Mouse (Mus musculus): ENCODE data around the gene BC030499.

BC030499 gene

DNA sequence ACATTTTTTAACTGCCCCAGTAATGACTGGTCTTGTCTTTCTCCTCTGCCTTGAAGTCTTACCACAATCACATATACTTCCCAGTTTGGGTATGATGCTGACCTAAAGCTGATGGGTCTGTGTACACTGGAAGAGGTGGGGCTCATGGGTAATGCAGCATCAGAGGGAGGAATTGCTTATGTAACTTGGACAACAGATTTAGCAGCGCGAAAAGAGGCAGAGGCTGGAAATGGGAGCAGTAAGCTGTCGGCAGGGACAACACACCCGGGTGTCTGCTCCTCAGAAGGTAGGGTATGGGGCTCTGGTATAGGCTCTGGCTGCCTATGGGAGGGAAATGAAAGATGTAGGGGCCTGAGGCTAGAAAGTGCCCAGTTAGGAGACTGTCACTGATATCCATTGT lies at the start of gene BC030499:
Gene BC030499 (plus strand): TSS at position 188 of the 400 bp plus-strand sequence.
- no peak for DNase-seq (ENCODE audit: low read depth, low spot score)

DNA sequence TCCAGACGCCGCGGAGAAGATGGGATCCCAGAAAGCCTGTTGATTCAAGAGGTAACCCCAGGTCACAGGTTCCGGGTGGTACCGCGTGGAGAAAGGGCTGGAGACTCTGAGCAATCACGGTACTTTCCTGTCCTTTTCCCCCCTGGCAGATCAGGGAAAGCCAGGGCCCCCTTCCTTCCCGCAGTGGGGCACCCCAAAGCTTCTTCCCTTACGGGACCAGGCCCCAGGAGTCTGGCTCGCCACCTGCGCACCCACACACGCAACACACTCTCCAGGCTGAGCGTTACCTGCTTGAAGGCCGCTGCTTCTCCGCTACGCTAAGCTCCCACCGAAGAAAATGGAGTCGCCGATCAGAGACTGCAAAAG lies 45.4 kb upstream of the BC030499 start:
- no peak for DNase-seq (ENCODE audit: low read depth, low spot score)

DNA sequence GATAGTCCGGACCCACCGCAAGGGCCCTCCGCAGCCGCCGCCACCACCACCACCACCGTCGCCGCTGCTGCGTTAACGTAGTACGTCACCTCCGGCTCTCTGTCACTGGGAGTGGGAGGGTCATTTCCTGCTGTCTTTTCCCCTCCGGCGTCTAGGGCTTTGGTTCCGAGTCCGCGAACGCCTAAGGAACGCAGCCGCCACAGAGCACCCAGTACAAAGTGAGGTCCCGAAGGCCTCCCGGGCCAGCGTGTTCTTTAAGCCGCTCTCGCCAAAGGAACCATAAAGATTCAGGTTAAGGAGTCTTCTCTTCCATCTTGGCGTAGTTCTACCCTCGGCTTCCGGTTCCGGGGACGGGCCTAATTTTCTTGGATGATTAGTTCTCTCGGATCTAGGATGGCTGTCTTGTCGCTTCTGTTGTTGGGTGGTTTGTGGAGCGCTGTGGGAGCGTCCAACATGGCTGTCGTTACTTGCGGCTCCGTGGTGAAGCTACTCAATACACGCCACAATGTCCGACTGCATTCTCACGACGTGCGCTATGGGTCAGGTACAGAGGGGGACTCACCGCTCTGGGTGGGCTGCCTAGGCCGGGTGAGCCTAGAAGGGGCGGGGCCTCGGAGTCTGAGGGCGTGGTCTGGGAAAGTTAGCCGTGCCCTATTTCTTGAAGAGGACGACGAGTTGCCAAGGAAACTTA lies 44.9 kb upstream of the BC030499 start, which contains the start of the genes Sdf2 and Supt6:
Gene Sdf2 (plus strand): TSS at position 120 of the 691 bp plus-strand sequence.
Gene Supt6 (minus strand): TSS at position 361 of the 691 bp plus-strand sequence.
- peak; percentile 91 for DNase-seq (ENCODE audit: low read depth, low spot score)

DNA sequence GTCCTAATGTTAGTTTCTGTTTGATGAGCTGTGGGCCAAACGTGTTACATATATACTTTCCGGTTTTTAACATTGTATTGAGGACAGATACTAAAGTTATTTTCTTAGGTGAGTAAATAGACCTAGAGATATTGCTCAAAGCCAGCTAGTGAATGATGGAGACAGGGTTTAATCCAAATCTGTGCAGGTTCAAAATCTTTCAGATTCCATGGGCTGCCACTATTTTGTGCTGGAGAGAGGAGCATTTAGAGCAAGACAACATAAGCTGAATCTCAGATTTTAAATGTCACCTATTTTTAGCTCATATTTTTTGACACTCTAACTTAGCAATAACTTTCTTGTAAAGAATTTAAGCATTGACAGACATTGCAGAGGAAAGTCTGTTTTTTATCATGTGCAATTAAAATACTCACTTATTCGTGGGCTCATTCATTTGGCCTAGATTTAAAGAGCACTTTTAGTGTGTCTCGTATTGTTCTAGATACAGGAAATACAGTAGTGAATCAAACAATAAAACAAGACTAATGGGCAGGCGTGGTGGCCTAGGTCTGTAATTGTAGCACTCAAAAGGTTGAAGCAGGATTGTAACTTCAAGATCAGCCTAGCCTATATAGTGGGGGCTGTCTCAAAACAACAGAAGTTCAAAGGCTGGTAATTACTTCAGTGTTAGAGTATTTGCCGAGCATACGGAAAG lies 44.2 kb upstream of the BC030499 start:
- peak; percentile 31 for DNase-seq (ENCODE audit: low read depth, low spot score)

DNA sequence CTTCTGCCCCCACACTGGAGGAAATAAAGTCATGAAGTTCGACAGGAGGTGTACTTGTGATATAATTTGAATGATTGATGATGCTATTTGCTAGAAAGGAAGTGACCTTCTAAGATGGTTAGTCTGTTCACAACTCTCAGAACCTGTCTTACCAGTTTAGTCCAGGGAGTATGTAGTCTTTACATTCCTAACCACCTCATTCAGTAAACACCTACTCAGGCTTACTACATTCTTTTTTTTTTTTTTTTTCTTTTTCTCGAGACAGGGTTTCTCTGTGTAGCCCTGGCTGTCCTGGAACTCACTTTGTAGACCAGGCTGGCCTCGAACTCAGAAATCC lies 43.7 kb upstream of the BC030499 start:
- no peak for DNase-seq (ENCODE audit: low read depth, low spot score)

DNA sequence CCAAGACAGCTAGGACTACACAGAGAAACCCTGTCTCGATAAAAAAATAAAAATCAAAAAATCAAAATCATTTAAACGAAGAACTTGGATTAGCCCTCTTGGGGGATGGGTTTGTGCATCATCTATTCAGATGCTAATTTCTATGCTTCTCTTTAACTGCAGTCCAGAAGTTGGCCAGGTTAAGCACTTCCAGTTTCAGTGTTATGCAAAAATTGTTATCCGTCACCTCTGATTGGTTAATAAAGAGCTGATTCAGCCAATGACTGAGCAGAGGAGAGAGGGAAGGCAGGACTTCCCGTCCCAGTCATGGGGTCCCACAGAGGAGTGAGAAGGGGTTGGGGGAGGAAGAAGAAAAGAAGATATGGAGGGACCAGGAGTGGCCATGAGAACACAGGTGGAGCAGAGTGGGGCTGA lies 42.9 kb upstream of the BC030499 start:
- no peak for DNase-seq (ENCODE audit: low read depth, low spot score)

DNA sequence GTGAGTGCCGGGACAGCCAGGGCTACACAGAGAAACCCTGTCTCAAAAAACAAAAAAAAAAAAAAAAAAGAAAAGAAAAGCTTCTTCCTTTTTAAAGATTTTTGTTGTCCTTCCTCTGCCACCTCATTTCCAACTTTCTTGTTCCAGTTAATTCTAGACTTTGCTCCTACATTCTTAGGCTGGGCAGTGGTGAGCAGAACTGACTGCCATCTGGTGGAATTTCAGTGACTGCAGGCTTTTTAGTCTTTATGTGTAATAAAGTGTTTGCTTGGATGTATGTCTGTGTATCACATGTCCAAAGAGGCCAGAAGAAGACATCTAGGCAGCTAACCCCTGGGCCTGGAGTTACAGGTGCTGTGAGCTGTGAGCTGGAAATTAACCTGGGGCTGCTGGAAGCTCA lies 34.0 kb upstream of the BC030499 start:
- DNase-seq (ENCODE audit: low read depth, low spot score), result no peak

DNA sequence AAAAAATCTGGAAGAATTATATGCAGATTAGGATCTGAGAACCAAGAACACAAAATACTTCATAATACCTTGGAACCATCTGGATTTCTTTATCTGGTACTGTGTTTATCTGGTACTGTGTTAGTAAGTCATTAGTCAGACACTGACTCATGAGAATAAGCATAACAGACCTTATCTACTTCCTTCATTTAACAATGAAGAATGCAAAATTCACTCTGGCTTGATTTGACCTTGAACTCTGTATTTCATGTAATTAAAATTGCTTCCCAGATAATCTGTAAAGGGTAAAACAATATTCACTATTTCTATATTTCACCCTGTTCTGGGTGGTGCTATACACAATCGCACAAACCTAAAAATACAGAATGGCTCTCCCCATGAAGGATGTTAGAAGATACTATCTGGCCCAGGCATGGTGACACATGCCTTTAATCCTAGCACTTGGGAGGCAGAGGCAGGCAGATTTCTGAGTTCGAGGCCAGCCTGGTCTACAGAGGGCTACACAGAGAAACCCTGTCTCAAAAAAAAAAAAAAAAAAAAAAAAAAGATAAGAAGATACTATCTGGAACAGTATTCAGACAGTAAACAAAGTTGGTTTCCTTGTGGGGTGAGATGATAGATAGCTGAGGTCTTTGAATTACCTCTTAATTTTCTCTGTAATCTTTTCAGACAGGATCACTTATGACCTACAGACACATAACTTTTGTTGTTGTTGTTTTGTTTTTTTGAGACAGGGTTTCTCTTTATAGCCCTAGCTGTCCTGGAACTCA lies 30.0 kb upstream of the BC030499 start:
- DNase-seq (ENCODE audit: low read depth, low spot score), result peak; percentile 11

DNA sequence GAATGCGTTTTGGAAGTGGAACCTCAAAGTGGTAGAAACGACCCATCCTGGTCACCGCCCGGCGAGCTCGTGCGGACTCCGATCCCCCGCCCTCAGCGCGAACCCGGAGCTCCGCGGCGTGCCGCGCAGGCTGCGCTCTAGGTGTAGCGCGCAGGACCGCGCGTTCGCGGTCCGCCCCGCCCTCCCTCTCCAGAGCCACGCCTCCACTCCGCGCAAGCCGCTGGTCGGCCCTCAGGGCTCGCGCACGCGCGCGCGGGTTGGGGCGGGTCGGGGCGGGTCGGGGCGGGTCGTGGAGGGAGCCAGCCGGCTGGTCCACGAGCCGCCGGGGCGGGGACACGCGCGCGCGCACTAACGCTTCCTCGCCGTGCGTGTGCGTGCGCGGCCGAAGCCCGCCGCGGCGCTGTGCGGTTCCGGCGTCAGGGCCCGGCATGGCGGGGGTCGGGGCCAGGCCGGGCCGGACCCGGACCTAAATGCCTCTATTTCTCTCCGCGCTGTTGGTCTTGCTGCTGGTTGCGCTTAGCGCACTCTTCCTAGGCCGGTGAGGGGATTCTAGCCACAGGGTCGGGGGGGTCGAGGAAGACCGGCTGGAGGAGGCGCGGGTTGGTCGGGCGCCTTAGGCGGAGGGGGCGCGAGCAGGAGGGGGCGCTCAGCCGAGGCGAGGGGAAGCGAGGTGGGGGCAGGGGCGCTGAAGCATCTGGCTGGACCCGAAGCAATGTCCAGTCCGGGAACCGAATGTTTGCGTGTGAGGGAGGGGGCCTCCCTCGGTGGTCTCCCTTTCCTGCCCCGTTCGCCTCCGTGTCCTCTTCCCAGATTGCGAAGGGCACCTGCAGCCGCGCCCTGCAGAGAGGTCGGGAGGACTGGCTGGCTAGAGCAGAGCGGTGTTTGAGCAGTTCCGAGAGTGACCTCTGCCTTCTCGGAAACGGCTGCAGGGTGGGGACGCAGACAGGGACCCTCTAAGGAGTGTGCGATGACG lies 29.0 kb upstream of the BC030499 start, which contains the start of gene 2610507B11Rik:
Gene 2610507B11Rik (plus strand): TSS at position 373 of the 973 bp plus-strand sequence.
- DNase-seq (ENCODE audit: low read depth, low spot score), result peak; percentile 98

DNA sequence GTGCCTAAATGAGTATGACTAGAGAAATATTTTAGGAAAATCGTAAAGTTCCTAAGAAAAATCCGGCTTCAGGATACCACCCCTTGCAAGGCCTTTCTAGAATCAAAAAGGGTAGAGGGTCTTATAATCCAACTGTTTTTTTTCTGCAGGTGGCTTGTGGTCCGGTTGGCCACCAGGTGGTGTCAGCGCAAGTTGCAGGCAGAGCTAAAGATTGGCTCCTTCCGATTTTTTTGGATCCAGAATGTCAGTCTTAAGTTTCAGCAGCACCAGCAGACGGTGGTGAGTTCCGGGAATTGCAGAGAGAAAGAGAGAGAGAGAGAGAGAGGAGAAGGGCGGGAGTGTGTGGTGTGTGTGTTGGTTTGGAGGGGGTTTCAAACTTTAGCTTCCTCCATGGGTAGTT lies 28.1 kb upstream of the BC030499 start:
- peak; percentile 74 for DNase-seq (ENCODE audit: low read depth, low spot score)

DNA sequence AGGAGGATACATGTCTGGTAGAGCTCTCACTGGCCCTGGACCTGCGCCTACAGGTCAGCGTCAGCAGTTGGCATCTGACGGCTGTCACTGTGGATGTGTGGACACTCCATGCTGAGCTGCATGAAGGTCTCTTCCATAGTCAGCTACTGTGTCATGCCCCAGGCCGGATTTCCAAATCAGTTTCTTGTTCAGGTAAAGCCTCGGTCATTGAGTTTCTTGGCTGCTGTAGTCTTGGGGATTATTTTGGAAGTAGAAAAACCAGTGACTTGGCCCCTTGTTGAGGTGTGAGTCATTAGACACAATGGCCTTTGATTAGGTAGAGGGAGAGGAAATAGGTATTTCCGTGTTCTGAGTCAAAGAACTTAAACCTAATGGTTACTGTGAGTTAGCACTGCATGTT lies 25.1 kb upstream of the BC030499 start:
- no peak for DNase-seq (ENCODE audit: low read depth, low spot score)

DNA sequence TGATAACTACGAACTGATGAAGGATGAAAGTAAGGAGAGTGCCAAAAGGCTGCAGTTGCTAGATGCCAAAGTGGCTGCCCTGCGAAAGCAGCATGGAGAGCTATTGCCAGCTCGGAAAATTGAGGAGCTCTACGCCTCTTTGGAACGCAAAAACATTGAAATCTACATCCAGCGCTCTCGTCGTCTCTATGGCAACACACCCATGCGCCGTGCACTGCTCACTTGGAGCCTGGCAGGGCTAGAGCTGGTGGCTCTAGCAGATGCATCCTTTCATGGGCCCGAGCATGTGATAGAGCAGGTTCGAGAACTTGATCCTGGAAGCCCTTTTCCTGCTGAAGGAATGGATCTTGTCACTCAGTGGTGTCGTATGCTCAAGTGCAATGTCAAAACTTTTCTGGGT lies 18.7 kb upstream of the BC030499 start:
- DNase-seq (ENCODE audit: low read depth, low spot score), result no peak

DNA sequence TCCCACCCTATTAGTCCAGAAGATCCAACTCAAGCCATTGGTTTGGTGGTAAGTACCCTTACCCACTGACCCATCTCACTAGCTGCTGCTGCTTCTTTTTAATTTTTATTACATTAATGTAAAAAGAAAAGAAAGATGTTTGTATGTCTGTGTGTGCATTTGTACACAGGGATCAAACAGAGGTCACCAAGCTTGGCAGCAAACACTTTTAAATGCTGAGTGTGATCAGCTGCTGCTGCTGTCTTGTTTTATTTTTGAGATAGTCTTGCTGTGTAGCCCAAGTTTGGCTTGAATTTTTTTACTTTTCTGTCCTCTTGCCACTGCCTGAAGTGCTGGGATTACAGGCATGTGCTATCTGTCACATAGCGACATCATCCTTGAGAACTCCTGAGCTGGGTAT lies 15.0 kb upstream of the BC030499 start:
- DNase-seq (ENCODE audit: low read depth, low spot score), result no peak

DNA sequence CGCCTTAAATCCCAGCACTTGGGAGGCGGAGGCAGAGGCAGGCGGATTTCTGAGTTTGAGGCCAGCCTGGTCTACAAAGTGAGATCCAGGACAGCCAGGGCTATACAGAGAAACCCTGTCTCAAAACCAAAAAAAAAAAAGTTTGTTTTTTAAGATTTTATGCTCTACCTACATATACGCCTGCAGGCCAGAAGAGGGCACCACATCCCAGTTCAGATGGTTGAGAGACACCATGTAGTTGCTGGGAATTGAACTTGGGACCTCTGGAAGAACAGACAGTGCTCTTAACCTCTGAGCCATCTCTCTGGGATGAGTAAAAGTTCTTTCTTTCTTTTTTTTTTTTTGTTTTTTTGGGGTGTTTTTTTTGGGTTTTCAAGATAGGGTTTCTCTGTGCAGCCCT lies 14.5 kb upstream of the BC030499 start:
- DNase-seq (ENCODE audit: low read depth, low spot score), result peak; percentile 52

DNA sequence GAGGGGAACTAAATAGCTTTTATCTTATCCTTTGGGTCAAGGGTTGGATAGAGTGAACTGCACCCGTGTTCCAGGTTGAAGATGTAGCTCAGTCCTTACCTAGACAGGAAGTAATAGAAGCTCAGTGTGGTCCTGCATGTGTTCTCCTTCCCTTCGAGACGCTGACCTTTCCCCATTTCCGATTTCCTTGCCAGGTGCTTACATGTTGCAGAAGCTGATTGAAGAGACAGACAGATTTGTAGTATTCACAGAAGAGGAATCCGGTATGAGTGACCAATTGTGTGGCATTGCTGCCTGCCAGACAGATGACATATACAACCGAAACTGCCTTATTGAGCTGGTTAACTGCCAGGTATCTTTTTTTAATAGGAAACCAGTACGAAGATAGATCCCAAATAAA lies 11.8 kb upstream of the BC030499 start:
- DNase-seq (ENCODE audit: low read depth, low spot score), result no peak

DNA sequence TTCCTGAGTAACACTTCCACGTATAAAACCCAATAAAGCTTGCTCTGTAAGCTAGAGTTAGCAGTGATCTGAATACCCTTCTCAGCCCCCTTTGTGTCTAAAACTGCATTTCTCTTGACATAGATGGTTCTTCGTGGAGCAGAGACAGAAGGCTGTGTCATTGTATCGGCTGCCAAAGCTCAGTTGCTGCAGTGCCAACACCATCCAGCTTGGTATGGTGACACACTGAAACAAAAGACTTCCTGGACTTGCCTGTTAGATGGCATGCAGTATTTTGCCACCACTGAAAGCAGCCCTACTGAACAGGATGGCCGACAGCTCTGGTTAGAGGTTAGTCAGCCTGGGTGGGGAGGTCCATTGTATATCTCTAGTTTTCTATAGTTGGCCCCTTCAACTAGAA lies 11.1 kb upstream of the BC030499 start:
- DNase-seq (ENCODE audit: low read depth, low spot score), result no peak

DNA sequence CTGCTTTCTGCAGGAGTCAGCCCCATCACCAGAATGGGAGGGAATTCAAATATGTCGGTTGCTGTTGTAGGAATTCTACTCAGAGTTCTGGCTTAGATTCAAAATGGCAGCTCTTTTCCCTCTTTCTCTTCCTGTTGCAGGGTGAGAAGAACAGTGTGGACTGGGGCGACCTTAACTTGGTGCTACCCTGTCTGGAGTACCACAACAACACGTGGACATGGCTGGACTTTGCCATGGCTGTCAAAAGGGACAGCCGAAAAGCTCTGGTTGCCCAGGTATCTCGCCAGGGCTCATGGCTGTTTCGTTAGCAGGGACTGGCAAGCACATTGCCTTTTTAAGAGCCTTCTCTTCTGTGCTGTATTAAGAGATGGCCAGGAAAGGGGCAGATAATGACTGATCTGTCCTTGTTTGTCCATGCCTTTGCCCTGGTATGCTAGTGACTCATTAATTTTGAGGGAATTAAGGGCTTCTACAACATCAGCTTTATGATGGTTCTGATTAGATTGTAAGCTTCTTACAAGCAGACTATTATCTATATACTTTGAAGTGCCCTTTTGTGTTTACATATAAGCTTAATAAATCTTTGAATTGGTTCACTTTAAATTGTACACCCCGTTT lies 1.4 kb upstream of the BC030499 start:
- no peak for DNase-seq (ENCODE audit: low read depth, low spot score)

DNA sequence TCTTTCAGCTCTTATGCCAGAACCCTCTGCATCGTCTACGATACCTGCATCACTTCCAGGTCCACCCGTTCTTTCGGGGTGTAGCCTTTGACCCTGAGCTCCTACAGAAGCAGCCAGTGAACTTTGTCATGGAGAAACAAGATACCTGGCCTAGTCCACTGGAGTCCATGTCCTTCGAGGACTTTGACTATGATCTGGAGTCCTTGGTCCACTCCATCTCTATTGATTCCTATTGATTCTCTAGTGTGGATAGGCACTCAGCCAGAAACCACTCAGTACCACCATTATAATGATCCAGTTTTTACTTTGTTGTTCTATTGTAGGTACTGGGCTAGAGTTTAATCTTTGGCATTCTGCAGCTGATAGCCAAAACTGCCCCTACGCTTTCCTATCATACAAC lies 3.9 kb downstream of the BC030499 start:
- no peak for DNase-seq (ENCODE audit: low read depth, low spot score)

DNA sequence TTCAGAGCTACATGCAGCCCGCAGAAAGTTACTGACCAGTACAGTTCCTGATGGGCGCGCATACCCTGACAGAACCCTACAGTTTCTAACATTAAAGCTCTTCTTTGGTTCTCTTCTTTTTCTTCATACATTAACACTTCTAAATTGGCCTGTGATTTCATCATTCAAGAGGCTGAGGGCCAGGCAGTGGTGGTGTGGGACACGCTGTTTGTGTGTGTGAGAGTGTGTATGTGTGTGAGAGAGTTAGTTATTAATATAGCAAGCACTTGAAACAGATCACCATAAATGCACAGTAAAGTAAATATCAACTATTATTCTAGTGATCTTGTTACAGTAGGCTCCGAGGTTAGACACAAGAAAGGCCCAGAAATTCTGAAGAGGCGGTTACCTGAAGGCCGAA lies 10.3 kb downstream of the BC030499 start:
- DNase-seq (ENCODE audit: low read depth, low spot score), result no peak

DNA sequence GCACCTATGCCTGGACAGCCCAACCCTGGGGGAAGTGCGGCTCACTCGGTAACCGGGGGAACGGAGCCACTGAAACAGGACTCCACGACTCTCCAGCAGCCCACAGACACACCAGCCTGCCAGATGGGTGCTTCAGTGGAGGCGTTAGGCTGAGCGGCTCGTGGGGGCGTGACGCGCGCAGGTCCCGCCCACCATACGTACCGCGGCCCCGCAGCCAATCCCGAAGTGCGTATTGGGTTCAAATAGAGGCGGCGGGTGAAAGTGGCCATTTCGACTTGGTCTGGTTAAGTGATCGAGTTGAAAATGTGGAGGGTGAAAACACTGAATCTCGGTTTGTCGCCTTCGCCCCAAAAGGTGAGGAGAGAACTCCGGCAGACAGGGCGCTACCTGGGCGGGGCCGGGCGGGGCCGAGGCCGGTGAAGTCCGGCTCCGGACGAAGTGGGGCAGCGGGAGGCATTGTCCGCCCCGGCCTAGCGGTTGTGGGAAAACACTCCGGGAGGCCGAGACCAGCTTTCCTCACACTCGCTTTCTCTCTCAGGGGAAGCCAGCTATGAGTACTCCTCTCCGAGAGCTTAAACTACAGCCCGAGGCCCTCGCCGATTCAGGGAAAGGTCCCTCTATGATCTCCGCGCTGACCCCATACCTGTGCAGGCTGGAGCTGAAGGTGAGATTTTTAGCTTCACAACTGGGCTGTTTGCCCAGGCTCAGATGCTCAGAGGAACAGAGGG lies 10.9 kb downstream of the BC030499 start, which contains the start of gene Spag5:
Gene Spag5 (plus strand): TSS at position 173 of the 728 bp plus-strand sequence.
- DNase-seq (ENCODE audit: low read depth, low spot score), result peak; percentile 95
